Mouse (Mus musculus) left cerebral cortex, adult 18-20 months (tissue): ENCODE data around the gene Bag3. TPM values are rescaled to one million over a fixed set of nuclear protein-coding genes. Genes with fewer than 3 reads are reported as not detected.

Experiments
- DNase-seq, 2 experiments: peaks; one replicate each; pipeline ENCODE4 v3.0.0; 2021 to 2022; ENCODE audit warnings: low spot score in 2 of 2, mixed read lengths in 1 of 2
- long read RNA-seq, 2 experiments: library from polyadenylated mRNA; stranded (forward); transcript quantifications; one replicate each; pipeline ENCODE4 v2.0.0; 2021
- total RNA-seq, 2 experiments: library from RNA; stranded (reverse); gene quantifications; 2 replicates each; pipeline ENCODE4 v1.2.3; 2021

Bag3 gene
- 10 to 100 TPM in 1 of 2 experiments, 1 to 10 TPM in 1; 9.4 to 10.2 TPM for total RNA-seq
- long read RNA-seq, experiment 1, transcript Bag3-201 (4 exons, 2,562 nt) = major isoform, 9 of 21 reads
- long read RNA-seq, experiment 1, partial matches to known transcripts = 11 of 21 reads
- long read RNA-seq, experiment 1, other reads (novel, unspliced or antisense) = 1 of 21 reads
- long read RNA-seq, experiment 2, partial matches to known transcripts = 9 of 11 reads
- long read RNA-seq, experiment 2, other reads (novel, unspliced or antisense) = 1 of 11 reads

DNA sequence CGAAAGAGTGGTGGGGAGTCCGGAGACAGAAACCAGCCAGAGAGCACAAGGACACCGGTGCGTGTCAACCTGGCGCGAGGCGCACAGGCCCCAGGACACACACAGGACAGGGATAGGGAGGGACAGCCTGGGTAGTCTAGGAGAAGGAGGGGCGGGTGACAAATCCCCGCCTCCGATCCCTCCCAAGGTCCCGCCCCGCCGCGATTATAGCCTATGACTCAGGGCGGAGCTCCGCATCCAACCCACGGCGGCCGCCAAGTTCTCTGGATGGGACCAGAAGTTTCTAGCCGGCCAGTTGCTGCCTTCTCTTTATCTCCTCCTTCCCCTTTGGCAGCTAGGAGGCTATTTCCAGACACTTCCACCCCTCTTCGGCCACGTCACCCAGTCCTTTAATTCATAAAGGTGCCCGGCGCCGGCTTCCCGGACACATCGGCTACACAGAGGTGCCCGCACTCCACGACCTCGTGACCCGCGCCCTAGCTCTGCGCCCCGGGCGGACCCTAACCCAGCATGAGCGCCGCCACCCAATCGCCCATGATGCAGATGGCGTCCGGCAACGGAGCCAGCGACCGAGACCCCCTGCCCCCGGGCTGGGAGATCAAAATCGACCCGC lies at the start of gene Bag3:
Gene Bag3, plus strand, starts transcription at position 268 of the 613 bp plus-strand sequence.
- peak; percentile 68 to 71 for DNase-seq

DNA sequence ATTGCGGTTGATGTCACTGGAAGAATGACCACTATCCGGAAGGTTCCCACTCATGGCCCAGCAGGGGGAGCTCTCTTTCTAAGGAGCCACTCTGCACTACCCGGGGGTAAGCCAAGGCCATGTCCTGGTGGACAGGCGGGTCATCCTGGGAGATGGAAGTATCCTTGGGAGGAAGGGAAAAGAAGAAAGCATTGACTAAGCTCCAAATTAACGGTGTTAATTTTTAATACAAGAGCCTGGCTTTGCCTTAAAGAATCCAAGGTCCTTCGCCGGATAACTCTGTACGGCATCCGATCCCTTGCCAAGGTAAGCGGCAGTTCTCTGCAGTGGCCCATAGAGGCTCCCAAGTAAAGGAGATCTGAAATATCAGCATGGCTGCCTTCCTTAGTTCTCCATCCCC lies 49.1 kb upstream of the Bag3 start:
- DNase-seq = peak; percentile 74 to 76

DNA sequence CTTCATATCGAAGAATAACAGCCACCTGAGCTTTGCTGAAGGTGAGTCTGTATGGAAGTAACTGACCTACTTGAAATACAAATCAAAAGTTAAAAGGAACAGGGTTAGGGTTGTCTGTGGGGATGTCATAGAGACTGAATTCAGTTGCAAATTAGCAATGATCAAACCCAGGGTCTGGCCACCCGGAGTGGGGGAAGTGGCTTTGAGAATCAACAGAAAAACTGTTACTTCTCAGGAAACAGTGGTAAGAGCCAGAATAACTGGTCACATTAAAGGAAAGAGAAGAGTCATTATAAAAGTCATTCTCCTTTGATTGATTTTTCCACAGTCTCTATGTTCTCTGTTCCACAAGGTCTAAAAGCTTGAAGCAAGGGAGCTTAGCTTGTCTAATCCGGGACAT lies 34.4 kb upstream of the Bag3 start:
- no peak for DNase-seq

DNA sequence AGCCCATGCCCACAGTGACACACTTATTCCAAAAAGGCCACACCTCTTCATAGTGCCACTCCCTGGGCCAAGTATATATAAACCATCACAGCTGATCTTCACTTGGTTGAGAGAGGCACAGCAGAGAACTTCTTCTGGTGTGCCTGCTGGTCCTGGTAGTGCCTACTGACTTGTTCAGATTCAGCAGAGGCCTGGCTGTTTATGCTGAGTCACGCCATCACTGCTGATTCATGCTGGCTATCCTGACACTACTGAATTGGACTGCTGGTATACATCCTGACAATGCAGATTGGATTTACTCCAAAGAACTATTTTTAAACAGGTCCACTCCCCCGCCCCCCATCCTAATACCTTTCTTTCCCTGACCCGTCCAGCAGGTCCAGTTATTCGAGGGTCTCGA lies 28.9 kb upstream of the Bag3 start:
- DNase-seq = no peak

DNA sequence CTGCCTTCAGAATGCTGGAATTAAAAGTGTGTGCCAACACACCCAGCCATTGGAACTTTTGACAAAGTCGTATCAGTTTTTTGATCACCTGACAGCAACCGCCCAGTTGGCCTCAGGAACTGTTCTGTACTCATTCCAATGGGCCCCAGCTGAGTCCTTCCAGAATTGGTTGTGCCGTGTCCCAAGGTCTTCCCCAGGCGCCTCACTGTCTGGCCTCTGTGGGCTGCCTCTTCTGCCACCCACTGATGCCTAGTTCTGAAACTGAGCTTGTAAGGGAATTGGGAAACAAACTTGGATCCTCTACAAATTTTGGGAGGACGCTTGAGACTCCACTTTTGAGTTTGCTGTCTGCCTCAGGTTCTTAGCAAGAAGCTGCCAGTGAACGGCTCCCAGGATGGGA lies 23.6 kb upstream of the Bag3 start:
- DNase-seq = no peak

DNA sequence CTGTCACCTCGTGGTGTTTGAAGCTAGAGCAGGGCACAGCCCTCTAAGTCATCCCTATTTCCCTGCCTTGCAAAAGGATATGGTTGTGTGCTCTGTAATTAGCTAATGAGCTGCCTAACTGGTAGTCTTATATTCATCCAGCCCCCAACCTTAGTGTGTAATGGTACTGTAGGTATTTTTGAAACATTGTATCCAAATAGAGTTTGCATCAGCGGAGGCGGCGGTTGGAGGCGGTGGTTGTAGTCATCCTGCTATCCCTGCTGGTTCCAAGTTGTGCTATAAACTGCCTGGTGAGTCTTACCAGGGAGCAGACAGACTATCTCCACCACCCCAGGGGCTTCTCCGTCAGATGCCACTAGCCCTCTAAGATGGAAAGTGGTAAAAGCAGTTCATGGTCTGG lies 19.3 kb upstream of the Bag3 start:
- DNase-seq = peak; percentile 55 to 61

DNA sequence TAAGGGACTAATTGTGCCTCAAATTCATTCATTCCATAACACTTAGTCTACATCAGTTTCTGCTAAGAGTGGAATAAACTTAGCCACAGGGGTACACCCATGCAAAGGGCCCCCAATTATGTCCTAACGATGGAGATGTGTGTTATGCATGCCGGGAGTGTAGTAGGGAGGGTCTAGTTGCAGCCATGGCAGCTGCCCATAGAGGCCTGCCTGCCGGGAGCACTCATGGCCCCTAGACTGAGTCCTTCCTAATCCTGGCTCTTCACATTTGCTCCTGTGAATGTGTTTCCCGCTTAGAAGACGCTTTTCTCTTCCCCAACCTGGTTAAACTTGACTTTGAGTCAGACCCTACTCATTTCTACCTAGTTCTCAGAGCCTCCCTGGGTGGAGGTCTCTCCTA lies 11.5 kb upstream of the Bag3 start:
- no peak for DNase-seq

DNA sequence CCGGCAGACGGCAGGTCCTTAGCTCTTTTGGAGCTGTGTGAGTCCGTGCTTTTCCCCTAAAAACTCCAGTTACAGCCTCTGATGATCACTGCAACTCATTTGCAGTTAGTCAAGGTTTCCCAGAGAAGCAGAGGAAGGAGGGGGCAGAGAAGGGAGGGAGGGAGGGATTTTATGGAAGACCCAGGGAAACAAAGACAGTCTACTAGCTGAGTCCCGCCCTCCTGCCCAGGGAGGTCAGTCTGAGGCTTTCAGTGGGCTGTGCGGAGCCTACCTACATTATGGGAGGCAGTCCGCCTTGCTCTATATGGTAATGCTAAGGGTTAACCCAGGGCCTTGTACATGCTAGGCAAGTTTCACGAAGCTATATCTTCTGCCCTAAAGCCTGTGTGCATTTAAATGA lies 9.9 kb upstream of the Bag3 start:
- DNase-seq = no peak

DNA sequence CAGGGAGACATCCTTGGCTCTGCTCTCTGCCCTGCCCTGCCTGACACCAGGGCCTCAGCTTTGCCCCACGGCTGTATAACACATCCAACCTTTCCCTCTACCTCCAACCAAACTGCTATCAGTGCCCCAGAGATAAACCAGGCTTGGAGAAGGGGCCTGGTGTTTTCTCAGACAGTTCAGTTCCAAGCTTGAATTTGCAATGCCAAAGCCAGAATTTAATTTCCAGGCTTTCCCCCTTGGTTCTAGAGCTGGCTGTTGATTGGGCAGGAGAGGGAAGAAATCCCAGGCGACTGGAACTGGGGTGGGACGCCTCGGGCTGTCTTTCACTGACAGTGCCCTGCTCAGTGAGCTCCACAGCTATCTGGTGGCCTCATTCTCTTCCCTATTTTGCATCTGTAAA lies 9.1 kb upstream of the Bag3 start:
- no peak for DNase-seq

DNA sequence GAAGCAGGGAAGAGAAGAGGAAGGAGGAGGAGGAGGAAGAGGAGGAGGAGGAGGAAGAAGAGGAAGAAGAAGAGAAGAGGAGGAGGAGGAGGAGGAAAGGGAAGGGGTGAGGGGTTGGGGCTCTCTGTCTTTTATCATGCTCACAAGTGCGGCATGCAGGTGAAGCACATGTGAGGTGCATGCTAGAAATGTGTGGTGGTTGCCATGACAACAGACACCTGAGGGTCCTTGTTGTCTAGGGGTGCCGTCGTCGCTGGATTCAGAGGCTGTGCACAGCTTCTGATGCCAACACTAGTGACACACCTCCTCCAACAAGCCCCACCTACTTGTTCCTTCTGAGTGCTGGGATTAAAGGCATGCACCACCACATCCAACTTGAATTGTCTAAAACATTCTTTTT lies 7.1 kb upstream of the Bag3 start:
- DNase-seq = no peak

DNA sequence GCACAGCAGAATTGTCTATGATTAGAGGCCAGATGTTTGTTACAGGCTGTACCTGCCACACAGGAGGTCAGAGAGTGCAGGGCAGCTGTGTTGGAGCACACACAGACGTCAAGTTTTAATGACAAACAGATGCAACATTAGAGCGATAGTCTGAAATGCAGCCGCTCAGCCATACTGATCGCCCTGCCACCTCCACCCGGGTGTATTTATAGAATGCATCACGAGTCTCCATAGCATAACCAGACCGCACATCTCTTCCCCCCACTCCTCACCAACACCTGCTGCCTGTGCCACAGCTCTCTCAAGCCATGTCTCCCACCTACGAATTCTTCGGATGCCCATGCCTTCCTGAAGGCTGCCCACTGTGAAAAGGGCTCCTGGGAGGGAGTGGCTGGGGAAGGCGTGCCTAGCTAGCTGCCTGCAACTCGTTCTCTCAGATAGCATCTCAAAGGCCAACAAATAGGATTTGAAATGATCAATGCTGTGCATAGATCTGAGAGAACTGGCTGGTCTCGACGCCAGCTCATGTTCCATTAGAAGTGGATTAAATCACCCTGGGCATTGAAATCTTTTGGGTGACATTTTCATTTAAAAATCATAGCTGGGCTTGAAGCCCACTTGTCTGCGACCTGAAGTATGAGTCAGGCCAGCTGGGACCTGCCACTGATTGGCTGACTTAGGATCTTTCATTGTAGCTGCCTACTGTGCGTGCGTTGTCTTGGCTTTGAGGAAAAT lies 3.9 kb upstream of the Bag3 start:
- DNase-seq = peak in 1 of 2 experiments; percentile 22

DNA sequence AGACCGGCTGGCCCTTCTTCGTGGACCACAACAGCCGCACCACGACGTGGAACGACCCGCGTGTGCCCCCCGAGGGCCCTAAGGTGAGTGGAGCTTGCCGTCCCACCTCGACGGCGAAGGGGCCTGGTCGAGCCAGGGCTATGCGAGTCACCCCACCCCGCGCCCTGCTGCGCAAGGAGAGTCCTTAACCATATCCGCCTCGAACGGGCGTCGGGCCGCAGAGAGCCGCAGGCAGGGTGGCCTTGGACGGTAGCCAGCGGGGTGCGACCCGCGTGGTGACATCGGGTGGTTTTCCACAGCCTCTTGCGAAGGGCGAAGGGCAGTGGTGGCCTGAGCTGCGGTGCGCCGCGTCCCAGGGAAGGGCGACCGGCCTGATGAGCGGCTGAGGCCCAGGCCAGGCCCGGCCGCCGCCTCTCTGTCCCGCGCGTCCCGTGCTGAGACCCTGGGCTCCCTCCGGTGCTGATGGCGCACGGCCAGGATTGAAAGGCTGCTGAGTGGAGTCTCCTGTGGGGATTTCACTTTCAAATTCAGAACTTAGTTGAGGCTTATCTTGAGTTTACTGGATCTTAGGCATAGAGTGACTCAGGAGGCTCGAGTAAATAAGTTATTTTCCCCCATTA lies 656 bp downstream of the Bag3 start:
- DNase-seq = peak in 1 of 2 experiments; percentile 17

DNA sequence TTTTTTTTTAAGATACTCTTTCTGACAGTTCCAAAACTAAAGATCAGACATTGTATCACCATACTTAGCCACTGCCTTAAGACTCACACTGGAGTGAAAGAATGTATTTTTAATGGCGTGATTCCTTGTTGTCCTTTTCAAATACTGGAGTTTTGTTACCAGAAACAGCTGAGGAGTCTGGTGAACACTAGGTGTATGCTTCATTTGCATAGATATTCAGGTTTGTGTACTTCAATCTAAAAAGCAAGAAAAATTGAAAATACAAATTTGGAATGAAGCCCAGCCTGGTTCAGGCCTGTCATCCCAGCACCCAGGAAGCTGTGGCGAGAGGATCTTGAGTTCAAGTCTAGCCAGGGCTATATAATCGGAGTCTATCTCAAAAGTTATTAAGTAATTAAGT lies 1.2 kb downstream of the Bag3 start:
- DNase-seq = no peak

DNA sequence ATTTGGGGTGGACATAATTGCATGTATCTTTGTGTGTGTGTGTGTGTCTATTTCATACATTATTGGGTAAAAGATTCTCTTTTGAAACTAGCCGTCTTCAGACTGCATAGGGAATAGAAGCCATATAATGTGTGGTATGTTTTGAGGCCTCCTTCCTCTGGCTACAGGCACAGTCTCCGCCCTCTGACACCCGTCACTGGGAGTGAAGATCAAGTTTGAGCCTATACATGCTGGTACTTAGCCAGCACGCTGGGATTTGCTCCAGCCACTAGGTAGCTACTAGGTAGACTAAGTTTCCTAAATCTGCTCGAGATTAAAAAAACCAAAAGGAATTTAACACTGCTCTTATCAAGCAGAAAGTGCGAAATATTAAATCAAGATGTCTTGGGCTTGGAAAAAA lies 3.2 kb downstream of the Bag3 start:
- no peak for DNase-seq

DNA sequence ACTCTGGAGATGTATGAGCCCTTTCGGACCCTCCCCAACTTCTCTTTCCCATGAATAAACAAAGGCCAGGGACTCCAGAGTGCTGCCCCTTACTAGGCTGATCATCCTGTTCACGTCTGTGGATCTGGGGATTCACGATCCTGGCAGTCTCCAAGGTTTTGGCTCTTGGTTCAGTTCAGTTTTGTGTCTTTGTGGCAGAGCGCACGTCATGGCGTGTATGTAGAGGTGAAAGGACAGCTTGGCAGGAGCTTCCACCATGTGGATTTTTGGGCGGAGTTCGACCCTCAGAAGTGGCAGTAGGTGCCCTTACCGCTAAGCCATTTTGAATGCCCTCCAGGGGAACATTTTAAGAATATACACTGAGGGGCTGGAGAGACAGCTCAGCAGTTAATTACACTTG lies 5.2 kb downstream of the Bag3 start:
- no peak for DNase-seq

DNA sequence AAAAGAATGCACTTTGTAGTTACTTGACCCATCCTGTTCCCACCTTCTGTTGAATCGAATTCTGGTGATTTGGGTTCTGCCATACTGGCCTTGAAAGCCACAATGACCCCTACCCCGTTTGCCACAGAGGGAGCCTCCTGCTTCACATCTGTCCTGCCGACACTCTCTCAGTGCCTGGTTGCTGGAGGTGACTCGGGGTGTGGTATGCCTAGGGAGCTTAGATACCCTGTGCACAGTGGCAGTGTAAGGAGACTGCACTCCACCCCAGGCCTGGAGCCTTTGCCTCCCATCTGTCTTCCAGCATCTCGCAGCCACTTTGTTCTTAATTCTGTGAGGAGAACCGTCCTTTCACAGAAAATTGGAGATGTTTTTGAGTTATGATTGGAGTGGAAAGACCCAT lies 5.7 kb downstream of the Bag3 start:
- DNase-seq = no peak

DNA sequence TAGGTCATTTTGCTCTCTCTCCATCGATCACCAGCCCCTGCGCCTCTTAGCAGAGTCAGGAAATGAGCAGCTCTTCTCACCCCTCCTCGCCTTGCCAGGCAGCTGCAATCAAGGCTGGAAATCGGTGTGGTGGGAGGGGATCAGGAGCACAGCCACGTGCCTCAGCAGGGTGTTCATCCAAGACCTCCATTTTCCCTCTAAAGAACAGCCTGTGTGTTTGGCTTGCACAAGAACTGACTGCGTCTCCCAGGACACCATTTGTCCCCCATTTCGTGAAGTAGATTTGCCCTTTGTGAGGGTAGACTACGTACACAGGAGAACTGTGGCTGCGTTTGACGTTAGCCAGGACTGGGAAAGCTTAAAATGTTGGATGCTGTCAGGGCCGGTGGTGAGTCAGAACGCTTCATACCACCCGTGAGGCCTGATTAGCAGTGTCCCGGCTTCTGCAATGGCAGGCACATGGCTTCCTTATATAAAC lies 6.2 kb downstream of the Bag3 start:
- DNase-seq = peak; percentile 16 to 25

DNA sequence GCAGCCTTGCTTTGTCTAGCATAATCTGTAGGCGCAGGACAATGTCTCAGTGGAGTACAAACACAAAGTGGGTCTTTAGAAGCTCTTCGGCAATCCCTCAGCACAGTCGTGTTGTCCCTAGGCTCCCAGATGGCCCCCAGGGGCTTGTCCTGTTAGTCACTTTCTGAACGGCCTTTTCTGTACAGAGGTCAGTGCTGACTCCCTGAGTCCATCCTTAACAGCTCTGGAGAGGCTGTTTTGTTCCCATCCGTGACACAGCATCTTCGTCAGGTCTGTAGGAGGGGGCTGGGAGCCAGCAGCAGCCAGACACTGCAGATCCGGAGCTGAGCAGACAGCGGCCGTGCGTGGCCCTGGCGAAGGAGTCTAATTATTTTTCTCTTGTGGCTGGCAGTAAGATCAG lies 7.6 kb downstream of the Bag3 start:
- peak; percentile 15 to 28 for DNase-seq

DNA sequence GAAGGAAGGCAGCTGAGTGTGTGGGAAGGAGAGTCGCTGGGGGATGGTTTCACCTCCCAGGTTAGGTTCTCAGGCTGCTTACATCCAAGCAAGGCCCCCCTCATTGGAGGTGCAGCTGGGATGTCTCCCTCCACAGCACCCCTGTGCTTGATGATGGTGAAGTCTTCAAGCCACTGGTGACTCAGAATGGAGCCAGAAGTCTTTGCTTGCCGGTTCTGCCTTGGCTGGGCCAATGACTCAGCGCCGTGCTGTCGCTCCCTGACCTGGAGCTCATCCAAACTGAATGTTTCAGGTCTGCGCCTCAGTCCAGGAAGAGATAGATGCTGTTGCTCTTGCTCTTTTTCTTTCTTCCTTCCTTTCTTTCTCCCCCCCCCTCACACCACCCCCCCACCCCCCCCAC lies 8.5 kb downstream of the Bag3 start:
- peak; percentile 54 to 62 for DNase-seq

DNA sequence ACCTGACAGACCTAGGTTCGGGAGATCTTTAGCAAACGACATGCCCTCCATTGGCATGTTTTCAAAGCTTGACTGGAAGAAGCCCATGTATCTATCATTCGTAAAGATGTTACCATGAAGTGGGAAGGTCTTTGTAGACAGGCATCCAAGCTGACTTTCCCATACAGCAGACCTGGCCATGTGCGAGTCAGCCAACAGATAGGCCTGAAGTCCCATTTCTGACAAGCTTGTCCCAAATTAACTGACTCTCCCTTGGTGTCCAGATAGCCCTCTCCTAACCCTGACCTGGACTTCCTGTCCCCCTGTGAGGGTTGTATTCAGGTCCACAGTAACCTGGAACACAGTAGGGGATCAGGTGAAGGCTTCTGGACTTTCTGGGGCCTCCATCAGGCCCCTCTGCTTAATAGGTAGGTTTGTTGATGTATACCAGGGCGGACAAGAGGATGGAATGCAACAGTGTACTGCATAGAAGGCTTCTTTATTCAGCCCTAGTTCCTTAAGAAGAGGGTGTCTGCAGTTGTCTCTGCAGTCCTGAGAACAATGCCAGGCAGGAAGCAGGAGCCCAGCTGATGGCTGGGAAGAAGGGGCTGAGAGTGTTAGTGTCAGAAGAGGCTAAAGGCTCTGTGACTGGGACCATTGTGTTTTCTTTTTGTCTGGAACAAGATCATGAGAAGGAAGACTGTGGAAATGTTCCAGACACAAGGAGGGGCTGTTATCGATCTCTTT lies 9.2 kb downstream of the Bag3 start:
- no peak for DNase-seq

DNA sequence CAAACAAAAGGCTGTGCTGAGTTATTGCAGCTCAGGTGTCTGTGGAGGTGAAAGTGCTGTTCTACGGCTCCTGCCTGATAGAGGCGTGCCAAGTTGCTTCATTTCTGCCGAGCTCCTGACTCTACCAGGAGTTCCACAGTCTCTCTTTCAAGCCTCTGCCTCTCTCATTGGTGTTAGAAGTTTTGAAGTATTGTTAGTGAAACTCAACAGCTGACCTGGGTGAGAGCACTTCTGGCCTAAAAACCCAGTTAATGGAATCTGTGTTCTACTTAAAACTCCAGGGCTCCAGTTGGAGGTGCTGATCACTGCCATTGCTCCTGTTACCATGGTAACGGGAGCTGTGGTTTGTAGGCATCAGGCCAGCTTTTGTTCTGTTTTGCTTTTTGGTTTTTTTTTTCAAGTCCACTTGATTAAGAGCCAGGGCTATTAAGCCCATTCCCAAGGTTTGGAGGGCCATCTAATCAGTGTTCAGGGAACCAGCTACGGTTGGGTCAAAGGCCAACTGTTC lies 11.6 kb downstream of the Bag3 start:
- DNase-seq = no peak
